Mouse (Mus musculus) liver, postnatal 0 days (tissue): Measurements from ENCODE around the gene Hdac9.

Experiments used
- CTCF ChIP-seq: sonication (generic); IDR thresholded peaks from 2 replicates; pipeline ENCODE4 v1.5.1; 2016; ENCODE audit warnings: antibody characterized with exemption, low read depth
- EP300 ChIP-seq: IDR thresholded peaks from 2 replicates; pipeline ENCODE4 v1.6.1; 2016; ENCODE audit warnings: antibody characterized with exemption, low read depth, mild to moderate bottlenecking

DNA sequence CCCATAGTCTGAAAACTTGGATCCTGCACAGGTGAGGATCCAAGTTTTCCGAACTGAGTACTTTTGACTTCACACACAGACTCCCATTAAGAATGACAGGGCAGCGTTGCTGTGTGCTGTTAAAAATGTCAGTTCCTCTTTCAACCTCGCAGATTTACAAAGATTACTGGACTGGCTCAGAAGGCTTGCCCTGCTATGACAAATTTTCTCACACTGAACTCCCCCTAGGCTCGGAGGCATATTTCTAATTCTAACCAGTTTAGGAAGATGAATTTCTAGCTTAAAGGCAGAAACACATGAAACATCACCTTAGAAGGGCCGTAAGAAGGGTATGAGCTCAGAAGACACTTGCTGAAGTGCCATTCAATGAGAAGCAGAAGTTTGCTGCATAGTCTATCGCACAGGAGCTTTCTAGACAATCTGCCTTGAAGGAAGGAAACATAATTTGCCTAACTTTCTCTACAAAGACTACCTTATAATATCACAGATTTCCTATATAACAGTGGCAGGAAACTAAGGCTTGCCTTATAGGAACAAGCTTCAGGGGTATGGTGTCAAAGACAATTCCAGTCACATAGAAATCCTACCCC, 137.4 kb downstream of the Hdac9 start:
- no peak for TF ChIP-seq EP300
- no peak for TF ChIP-seq CTCF
